ENCODE assay signal across 33 mouse cellular contexts in genomic region chr3:57435364-57435763, GRCm38 (mm10). TPM values are rescaled to one million over a fixed set of nuclear protein-coding genes. Genes with fewer than 3 reads are reported as not detected.
A peak's percentile ranks its signal among the peaks of the same experiment; 100 is the strongest.
DNase-seq lines count a peak whose midpoint lies in the region; ATAC-seq and TF ChIP-seq lines count a peak whose summit lies in the region.
"Had no signal": no experiment of that assay in that cellular context is flagged by ENCODE, and none has a peak within 500 bp of the region (broad histone marks: within the 10 kb centered on the region; RNA-seq: fewer than 3 reads in every experiment).

No protein-coding gene starts in this region.

- H3K27ac ChIP-seq in liver, embryonic 11.5 days (ENCODE audit: low read depth, low read length) = no peak overlapping the region
- H3K27ac ChIP-seq in liver, postnatal 0 days (ENCODE audit: low read depth) = peak overlapping the region; percentile 78
- no peak overlapping the region for H3K27ac ChIP-seq in hindbrain, embryonic 13.5 days
- H3K27ac ChIP-seq: embryonic facial prominence, embryonic 13.5 days; forebrain, embryonic 12.5 days; hindbrain, embryonic 10.5 days; left cerebral cortex, adult 2 months; midbrain, embryonic 12.5 days; stomach, embryonic 15.5 days had no signal

- no peak overlapping the region for H3K4me3 ChIP-seq in liver, embryonic 11.5 days (ENCODE audit: low read depth, low read length)
- no peak overlapping the region for H3K4me3 ChIP-seq in liver, postnatal 0 days (ENCODE audit: low read depth, low read length)
- no peak overlapping the region for H3K4me3 ChIP-seq in hindbrain, embryonic 13.5 days
- H3K4me3 ChIP-seq: embryonic facial prominence, embryonic 13.5 days; erythroblast, embryonic 14.5 days; forebrain, embryonic 12.5 days; hindbrain, embryonic 10.5 days; left cerebral cortex, adult 2 months; midbrain, embryonic 12.5 days; stomach, embryonic 15.5 days had no signal

- peak; percentile 62; the same call in 1 of the 2 replicates for TF ChIP-seq EP300 in liver, postnatal 0 days (IDR thresholded peaks at IDR 0.05; ENCODE audit: low read depth)

- TF ChIP-seq CTCF in liver, postnatal 0 days (IDR thresholded peaks at IDR 0.05; ENCODE audit: low read depth) = no peak

- H3K9me3 ChIP-seq in liver, embryonic 11.5 days (ENCODE audit: control insufficient read depth, low read length) = no peaks in the 10 kb centered on the region
- H3K9me3 ChIP-seq in liver, postnatal 0 days (ENCODE audit: low read length) = no peaks in the 10 kb centered on the region
- H3K9me3 ChIP-seq in hindbrain, embryonic 13.5 days = no peaks in the 10 kb centered on the region
- H3K9me3 ChIP-seq: embryonic facial prominence, embryonic 13.5 days; forebrain, embryonic 12.5 days; hindbrain, embryonic 10.5 days; midbrain, embryonic 12.5 days; stomach, embryonic 15.5 days had no signal

- H3K36me3 ChIP-seq in liver, embryonic 11.5 days (ENCODE audit: control insufficient read depth, insufficient read depth, low read length) = no peaks in the 10 kb centered on the region
- no peaks in the 10 kb centered on the region; the same call in 1 of the 2 replicates for H3K36me3 ChIP-seq in liver, postnatal 0 days (replicated peaks; ENCODE audit: insufficient read depth, low read length)
- no peaks in the 10 kb centered on the region for H3K36me3 ChIP-seq in hindbrain, embryonic 13.5 days
- H3K36me3 ChIP-seq: embryonic facial prominence, embryonic 13.5 days; forebrain, embryonic 12.5 days; hindbrain, embryonic 10.5 days; midbrain, embryonic 12.5 days; stomach, embryonic 15.5 days had no signal

- H3K27me3 ChIP-seq in liver, embryonic 11.5 days (replicated peaks; ENCODE audit: control insufficient read depth, insufficient read depth, low read length) = no peaks in the 10 kb centered on the region
- no peaks in the 10 kb centered on the region for H3K27me3 ChIP-seq in liver, postnatal 0 days (ENCODE audit: insufficient read depth, low read length)
- no peaks in the 10 kb centered on the region for H3K27me3 ChIP-seq in hindbrain, embryonic 13.5 days
- H3K27me3 ChIP-seq: embryonic facial prominence, embryonic 13.5 days; forebrain, embryonic 12.5 days; midbrain, embryonic 12.5 days; stomach, embryonic 15.5 days had no signal

- H3K9ac ChIP-seq in liver, embryonic 11.5 days (ENCODE audit: low read depth, low read length) = no peak overlapping the region
- H3K9ac ChIP-seq in liver, postnatal 0 days (replicated peaks) = no peak overlapping the region
- H3K9ac ChIP-seq in hindbrain, embryonic 13.5 days = no peak overlapping the region
- H3K9ac ChIP-seq: embryonic facial prominence, embryonic 13.5 days; forebrain, embryonic 12.5 days; midbrain, embryonic 12.5 days; stomach, embryonic 15.5 days had no signal

- peak; percentile 73 for DNase-seq in 416B (ENCODE audit: low read depth)
- DNase-seq in liver, embryonic 11.5 days (ENCODE audit: low spot score) = no peak
- peak; percentile 54 for DNase-seq in liver, postnatal 0 days
- DNase-seq in heart, postnatal 4 days = no peak
- no peak for DNase-seq in right cerebral cortex, postnatal 25 days
- DNase-seq: adrenal gland, postnatal 25 days; cerebellum, adult 9-11 months; embryo, embryonic 11 days; gastrocnemius, postnatal 36 days; kidney, adult 8-10 months; kidney, postnatal 10 days; left cerebral cortex, postnatal 4 days; lung, adult 18-20 months; lung, postnatal 10 days; right cerebral cortex, postnatal 14 days; thymus, adult 18-20 months; thymus, postnatal 36 days had no signal

- no peaks in the 10 kb centered on the region for H3K4me1 ChIP-seq in liver, embryonic 11.5 days (replicated peaks; ENCODE audit: control insufficient read depth, insufficient read depth, low read length)
- peaks cover 10% of the 10 kb centered on the region for H3K4me1 ChIP-seq in liver, postnatal 0 days (ENCODE audit: insufficient read depth)
- no peaks in the 10 kb centered on the region for H3K4me1 ChIP-seq in hindbrain, embryonic 13.5 days (replicated peaks)
- H3K4me1 ChIP-seq: embryonic facial prominence, embryonic 13.5 days; forebrain, embryonic 12.5 days; hindbrain, embryonic 10.5 days; midbrain, embryonic 12.5 days; stomach, embryonic 15.5 days had no signal

- ATAC-seq in common myeloid progenitor, adult 5-6 weeks (replicated peaks; ENCODE audit: low read depth, poor library complexity, severe bottlenecking) = 0 out of 2 replicates have a peak, but pooled peaks have one; percentile 15
- peak; percentile 62 for ATAC-seq in liver, embryonic 11.5 days (replicated peaks; ENCODE audit: low FRiP score)
- ATAC-seq in liver, postnatal 0 days = peak; percentile 99
- no peak for ATAC-seq in hindbrain, embryonic 13.5 days (ENCODE audit: low FRiP score)
- no peak for ATAC-seq in megakaryocyte, adult 5-6 weeks (ENCODE audit: poor library complexity, severe bottlenecking)

- 48% methylated on average over 8 of the region's 8 CpGs for WGBS in liver, embryonic 11.5 days
- 27% methylated on average over 8 of the region's 8 CpGs for WGBS in liver, postnatal 0 days (ENCODE audit: insufficient replicate concordance)
- WGBS in hindbrain, embryonic 13.5 days = 85% methylated on average over 8 of the region's 8 CpGs

- no peak overlapping the region for H3K4me2 ChIP-seq in liver, embryonic 11.5 days
- H3K4me2 ChIP-seq in liver, postnatal 0 days (ENCODE audit: low read depth, low read length) = no peak overlapping the region
- no peak overlapping the region for H3K4me2 ChIP-seq in hindbrain, embryonic 13.5 days
- H3K4me2 ChIP-seq: embryonic facial prominence, embryonic 13.5 days; forebrain, embryonic 12.5 days; heart, embryonic 11.5 days; midbrain, embryonic 12.5 days; stomach, embryonic 15.5 days had no signal

RNA-seq across cellular contexts. Expression of gene Tm4sf4, which starts 10.2 kb away (rescaled TPM):
- not detected in 2 replicates for total RNA-seq in common myeloid progenitor, adult 5-6 weeks (2017)
- 13.7 and 15.8 TPM in 2 replicates for polyA plus RNA-seq in liver, embryonic 11.5 days (2014; fragmentation: Nextera tagmentation; extraction: Ambion mirVana)
- 243 and 252 TPM in 2 replicates for polyA plus RNA-seq in liver, postnatal 0 days (2015; fragmentation: Nextera tagmentation; extraction: Ambion mirVana)
- 0.17 and 0.32 TPM in 2 replicates for polyA plus RNA-seq in hindbrain, embryonic 13.5 days (2015; fragmentation: Nextera tagmentation; extraction: Ambion mirVana)
- total RNA-seq in heart, postnatal 4 days (2021) = under 1 TPM in 1 of 2 experiments, not detected in 1; 0.18 TPM
- total RNA-seq in megakaryocyte, adult 5-6 weeks (2015) = not detected in 2 replicates
- not detected in 2 replicates for total RNA-seq in megakaryocyte, adult 5-6 weeks (2017)
- total RNA-seq: gastrocnemius, adult 18-20 months; gastrocnemius, postnatal 36 days; layer of hippocampus, postnatal 10 days; left cerebral cortex, adult 2 months; left cerebral cortex, postnatal 4 days; megakaryocyte progenitor cell, adult 5-6 weeks; monocyte, adult 5-6 weeks; neutrophil, adult 5-6 weeks had no signal
- polyA plus RNA-seq: embryonic facial prominence, embryonic 13.5 days; erythroblast, embryonic 14.5 days; forebrain, embryonic 12.5 days; midbrain, embryonic 12.5 days had no signal

Comparison
In these comparisons a context has a peak if more than half of its experiments do, and no peak if none do; other contexts are left out.
1. DNase-seq: peak in 416B (single experiment) and liver, postnatal 0 days (single experiment); none in liver, embryonic 11.5 days (single experiment), heart, postnatal 4 days (single experiment) and right cerebral cortex, postnatal 25 days (single experiment).
2. ATAC-seq: peak in common myeloid progenitor, adult 5-6 weeks (single experiment), liver, embryonic 11.5 days (single experiment) and liver, postnatal 0 days (single experiment); none in hindbrain, embryonic 13.5 days (single experiment) and megakaryocyte, adult 5-6 weeks (single experiment).